Mouse (Mus musculus) midbrain, embryonic 11.5 days (tissue): ENCODE results near the gene Hist1h4m. TPM values are rescaled to one million over a fixed set of nuclear protein-coding genes. Genes with fewer than 3 reads are reported as not detected.
"Not testable (repeated sequence)": the region's sequence is repeated elsewhere in the genome, so short reads cannot be mapped to it uniquely, and the experiment has no call there.

Experiments used
- ATAC-seq: fragments of 200-750 bp; cut with Nextera tagmentation; 2 replicates; pipeline ENCODE4 v1.8.0; 2017; ENCODE audit warnings: moderate TSS enrichment, moderate library complexity; ENCODE audit not compliant: low FRiP score
- DNase-seq: peaks from one replicate; pipeline ENCODE4 v3.0.0; 2015; ENCODE audit warnings: low spot score; ENCODE audit errors: missing footprints
- H3K27ac ChIP-seq: fragments of 300-500 bp; sonication (generic); 2 replicates; pipeline ENCODE4 v1.5.1; 2014; ENCODE audit warnings: low read depth, low read length
- H3K27me3 ChIP-seq: fragments of 300-500 bp; sonication (generic); 2 replicates; pipeline ENCODE4 v1.6.1; 2014; ENCODE audit warnings: mild to moderate bottlenecking, low read length, moderate library complexity, mixed read lengths; ENCODE audit not compliant: control insufficient read depth, insufficient read depth
- H3K36me3 ChIP-seq: fragments of 300-500 bp; sonication (generic); 2 replicates; pipeline ENCODE4 v1.6.1; 2014; ENCODE audit warnings: mild to moderate bottlenecking, low read length, moderate library complexity, mixed read lengths; ENCODE audit not compliant: control insufficient read depth, insufficient read depth
- H3K4me1 ChIP-seq: fragments of 300-500 bp; sonication (generic); 2 replicates; pipeline ENCODE4 v1.6.1; 2014; ENCODE audit warnings: low read length; ENCODE audit not compliant: control insufficient read depth, insufficient read depth
- H3K4me2 ChIP-seq: fragments of 300-500 bp; sonication (generic); 2 replicates; pipeline ENCODE4 v1.6.1; 2014; ENCODE audit warnings: mild to moderate bottlenecking, moderate library complexity
- H3K4me3 ChIP-seq: fragments of 300-500 bp; sonication (generic); 2 replicates; pipeline ENCODE4 v1.5.1; 2014; ENCODE audit warnings: low read depth, low read length
- H3K9ac ChIP-seq: fragments of 300-500 bp; sonication (generic); 2 replicates; pipeline ENCODE4 v1.6.1; 2014; ENCODE audit warnings: low read length
- H3K9me3 ChIP-seq: fragments of 300-500 bp; sonication (generic); 2 replicates; pipeline ENCODE4 v1.6.1; 2016; ENCODE audit warnings: low read length; ENCODE audit not compliant: control insufficient read depth
- WGBS: fragments of 180-500 bp; shearing (Covaris S2); extraction: QIAGEN DNeasy Blood & Tissue Kit; methylation state at CpG from one replicate; pipeline ENCODE4 v1.1.7; 2014; 5-methylcytosine and 5-hydroxymethylcytosine counted together
- polyA plus RNA-seq: library from polyadenylated mRNA; unstranded; fragments of >200 nt; fragmentation: Nextera tagmentation; extraction: Ambion mirVana; gene quantifications from 2 replicates; pipeline ENCODE4 v1.2.1, GENCODE M21; 2014

Hist1h4m gene
- not detected in 2 replicates for polyA plus RNA-seq

DNA sequence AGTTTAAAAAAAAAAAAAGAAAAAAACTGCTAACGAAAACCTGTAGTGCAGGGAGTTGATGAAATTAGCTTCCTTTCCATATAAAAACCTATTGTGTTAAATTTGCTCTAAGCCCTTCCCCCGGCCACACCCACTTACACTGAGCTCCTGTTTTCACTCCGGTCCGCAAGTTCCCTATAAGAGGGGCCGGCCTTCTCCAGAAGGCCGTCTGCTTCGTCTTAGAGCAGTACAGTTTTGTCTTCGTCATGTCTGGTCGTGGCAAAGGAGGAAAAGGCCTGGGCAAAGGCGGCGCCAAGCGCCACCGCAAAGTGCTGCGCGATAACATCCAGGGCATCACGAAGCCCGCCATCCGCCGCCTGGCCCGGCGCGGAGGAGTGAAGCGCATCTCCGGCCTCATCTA is at the start of gene Hist1h4m:
Gene Hist1h4m (plus strand): TSS at position 208 of the 400 bp plus-strand sequence.
- not testable (repeated sequence) for H3K36me3 ChIP-seq, H3K27me3 ChIP-seq, H3K9me3 ChIP-seq, H3K4me3 ChIP-seq, H3K27ac ChIP-seq, DNase-seq, H3K4me1 ChIP-seq, H3K4me2 ChIP-seq, H3K9ac ChIP-seq
- no CpG with 5 or more reads among the region's 24 CpGs for WGBS
- peak; percentile 60 for ATAC-seq

DNA sequence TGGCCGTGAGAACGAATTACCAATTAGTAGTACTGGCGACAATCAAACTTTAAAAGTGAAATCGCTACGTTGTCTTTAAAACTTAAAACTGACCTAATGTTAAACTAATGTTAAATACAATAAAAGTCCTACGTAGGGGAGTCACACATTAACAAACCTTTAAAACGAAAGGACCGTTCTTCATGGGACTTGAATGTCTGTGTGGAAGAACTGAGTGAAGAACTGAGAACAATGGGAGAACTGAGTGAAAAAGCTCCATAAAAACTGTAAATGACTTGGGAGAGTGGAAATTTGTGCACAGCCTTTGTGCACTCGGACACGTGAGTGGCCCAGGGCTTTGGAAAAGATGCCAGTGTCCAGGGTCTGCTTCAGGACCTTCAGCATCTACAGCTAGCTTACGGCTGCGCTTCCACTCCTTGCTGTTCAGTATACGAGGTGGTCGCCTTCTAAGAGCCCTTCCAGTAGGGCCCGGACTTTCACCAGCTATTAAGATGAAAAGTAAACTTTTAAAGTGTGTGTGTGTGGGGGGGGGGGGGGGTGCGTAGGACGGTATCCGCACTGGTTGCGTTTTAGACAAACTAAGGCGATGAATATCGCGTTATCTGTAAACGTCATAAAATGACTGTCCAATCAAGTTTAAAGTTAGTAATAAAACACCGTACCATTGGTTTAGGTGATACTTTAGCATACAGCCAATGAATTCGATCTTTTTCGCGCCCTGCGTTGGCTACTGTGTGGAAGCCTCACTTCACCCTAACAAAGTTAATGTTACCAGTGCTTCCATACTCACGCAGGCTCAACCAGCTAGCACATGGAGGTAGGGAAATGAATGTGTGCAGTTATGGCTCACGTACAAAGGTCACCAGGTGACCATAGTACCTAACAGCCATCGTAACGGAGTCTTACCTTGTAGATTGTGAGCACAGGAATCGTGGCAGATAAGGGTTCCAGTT is 32.5 kb upstream of the Hist1h4m start:
- peak overlapping the region; percentile 98 for H3K27ac ChIP-seq
- WGBS, result 5% methylated on average over 33 of the region's 33 CpGs
- H3K9me3 ChIP-seq, result no peaks in the 10 kb centered on the region
- H3K9ac ChIP-seq, result peak overlapping the region; percentile 79
- peaks cover 22% of the 10 kb centered on the region for H3K4me1 ChIP-seq
- peak overlapping the region; percentile 46 for H3K4me3 ChIP-seq
- ATAC-seq, result peak; percentile 84
- peak; percentile 97 for DNase-seq
- no peaks in the 10 kb centered on the region for H3K27me3 ChIP-seq
- H3K36me3 ChIP-seq, result no peaks in the 10 kb centered on the region
- H3K4me2 ChIP-seq, result peak overlapping the region; percentile 94

GRCm38 (mm10) chr13:21779767-21780731 is 31.5 kb upstream of the Hist1h4m start, which contains the start of gene Hist1h1b:
TSS of gene Hist1h1b (minus strand) at chr13:21780625.
- peak within 1 kb of the TSS; percentile 98 for H3K27ac ChIP-seq
- H3K9ac ChIP-seq, result peak within 1 kb of the TSS; percentile 79
- H3K27me3 ChIP-seq, result no peaks in the 10 kb centered on the region
- H3K4me3 ChIP-seq, result peak within 1 kb of the TSS; percentile 46
- DNase-seq, result peak; percentile 97
- H3K4me2 ChIP-seq, result peak within 1 kb of the TSS; percentile 94
- no peaks in the 10 kb centered on the region for H3K36me3 ChIP-seq
- peaks cover 28% of the 10 kb centered on the region for H3K4me1 ChIP-seq
- no peaks in the 10 kb centered on the region for H3K9me3 ChIP-seq
- peak; percentile 60 for ATAC-seq
- WGBS, result under 1% methylated on average over 44 of the region's 44 CpGs

GRCm38 (mm10) chr13:21781021-21781555 is 30.5 kb upstream of the Hist1h4m start:
- H3K4me2 ChIP-seq, result peak overlapping the region; percentile 94
- no peak overlapping the region for H3K4me3 ChIP-seq
- H3K9ac ChIP-seq, result no peak overlapping the region
- H3K36me3 ChIP-seq, result no peaks in the 10 kb centered on the region
- H3K4me1 ChIP-seq, result peaks cover 33% of the 10 kb centered on the region
- DNase-seq, result peak; percentile 93
- H3K27me3 ChIP-seq, result no peaks in the 10 kb centered on the region
- H3K27ac ChIP-seq, result peak overlapping the region; percentile 98
- 49% methylated on average over 6 of the region's 6 CpGs for WGBS
- no peak for ATAC-seq
- no peaks in the 10 kb centered on the region for H3K9me3 ChIP-seq

GRCm38 (mm10) chr13:21781639-21782038 is 29.9 kb upstream of the Hist1h4m start:
- Histone ChIP-seq H3K36me3 (no peaks in the 10 kb centered on the region), H3K27ac (no peak overlapping the region), H3K4me2 (no peak overlapping the region), H3K9ac (no peak overlapping the region), H3K4me3 (no peak overlapping the region), H3K9me3 (no peaks in the 10 kb centered on the region), H3K27me3 (no peaks in the 10 kb centered on the region), H3K4me1 (peaks cover 34% of the 10 kb centered on the region)
- no peak for ATAC-seq
- whole genome bisulfite sequencing, result 92% methylated on average over 1 of the region's 1 CpGs
- peak; percentile 90 for DNase-seq

- peak; percentile 96 for DNase-seq
- H3K9me3 ChIP-seq, H3K36me3 ChIP-seq, H3K27me3 ChIP-seq: not testable (repeated sequence)
- peaks cover 34% of the 10 kb centered on the region for H3K4me1 ChIP-seq
- peak overlapping the region; percentile 77 for H3K9ac ChIP-seq
- peak overlapping the region; percentile 87 for H3K27ac ChIP-seq
- peak; percentile 0; the same call in 1 of the 2 replicates for ATAC-seq
- H3K4me2 ChIP-seq, result peak overlapping the region; percentile 57
- peak overlapping the region; percentile 38 for H3K4me3 ChIP-seq
- WGBS, result under 1% methylated on average over 12 of the region's 35 CpGs
Observed at GRCm38 (mm10) chr13:21782361-21783254, 28.9 kb upstream of the Hist1h4m start.

DNA sequence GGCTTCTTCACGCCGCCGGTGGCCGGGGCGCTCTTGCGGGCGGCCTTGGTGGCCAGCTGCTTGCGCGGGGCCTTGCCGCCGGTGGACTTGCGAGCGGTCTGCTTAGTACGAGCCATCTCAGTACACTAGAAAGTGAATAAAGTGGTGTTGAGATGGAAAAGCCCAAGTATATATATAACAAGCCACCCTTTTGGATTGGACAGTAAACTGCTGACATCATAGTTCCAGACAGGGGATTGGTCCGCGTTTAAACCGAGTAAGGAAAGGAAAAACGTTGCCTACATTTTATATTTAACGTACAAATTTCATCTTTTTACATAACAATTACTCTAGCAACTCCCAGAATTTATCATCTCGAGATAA is 28.3 kb upstream of the Hist1h4m start, which contains the start of gene Hist1h3i:
Gene Hist1h3i (minus strand): TSS at position 116 of the 363 bp plus-strand sequence.
- ATAC-seq (peak; percentile 71), DNase-seq (peak; percentile 96)
- WGBS, result 1% methylated on average over 13 of the region's 20 CpGs
- Histone ChIP-seq H3K4me1 (peaks cover 36% of the 10 kb centered on the region), H3K4me2 (peak within 1 kb of the TSS; percentile 57), H3K27ac (peak within 1 kb of the TSS; percentile 87), H3K4me3 (peak within 1 kb of the TSS; percentile 38), H3K9ac (peak within 1 kb of the TSS; percentile 77), H3K36me3 (no peaks in the 10 kb centered on the region), H3K9me3 (no peaks in the 10 kb centered on the region), H3K27me3 (no peaks in the 10 kb centered on the region)

GRCm38 (mm10) chr13:21783734-21784161 is 27.8 kb upstream of the Hist1h4m start:
- under 1% methylated on average over 9 of the region's 9 CpGs for WGBS

More at GRCm38 (mm10) chr13:21783734-21784161, 27.8 kb upstream of the Hist1h4m start:
- peaks cover 39% of the 10 kb centered on the region for H3K4me1 ChIP-seq
- H3K9me3 ChIP-seq, result no peaks in the 10 kb centered on the region
- peak; percentile 97 for DNase-seq
- H3K9ac ChIP-seq, result peak overlapping the region; percentile 68
- no peaks in the 10 kb centered on the region for H3K27me3 ChIP-seq
- no peak for ATAC-seq
- peak overlapping the region; percentile 38 for H3K4me3 ChIP-seq
- no peaks in the 10 kb centered on the region for H3K36me3 ChIP-seq
- peak overlapping the region; percentile 57 for H3K4me2 ChIP-seq
- peak overlapping the region; percentile 87 for H3K27ac ChIP-seq
